Mouse (Mus musculus): ENCODE measurements around the gene Rnpep.

The Rnpep gene

DNA sequence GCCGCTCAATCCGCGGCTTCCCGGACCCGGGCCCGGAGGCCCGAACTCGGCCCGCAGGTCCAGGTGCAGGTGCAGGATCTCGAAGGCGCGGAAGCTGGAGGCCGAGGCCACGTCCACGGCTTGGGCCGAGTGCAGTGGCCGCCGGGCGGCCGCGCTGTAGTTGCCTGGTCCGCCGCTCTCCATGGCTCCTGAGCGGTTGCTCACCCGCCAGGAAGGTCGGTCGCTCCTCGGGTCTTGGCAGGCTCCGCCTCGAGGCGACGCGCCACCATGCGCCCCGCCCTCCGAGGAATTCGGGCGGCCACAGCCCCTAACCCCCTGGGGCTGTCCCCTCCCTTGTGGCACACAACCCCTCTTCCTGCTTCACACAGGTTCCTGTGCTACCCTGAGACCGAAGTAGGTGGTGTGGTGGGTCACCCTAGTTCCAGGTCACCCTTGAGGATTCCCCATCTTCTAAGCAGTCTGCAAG, at the start of gene Rnpep:
Gene Rnpep, minus strand, starts transcription at position 259 of the 466 bp plus-strand sequence.
- DNase-seq (ENCODE audit: low spot score) = peak; percentile 57

DNA sequence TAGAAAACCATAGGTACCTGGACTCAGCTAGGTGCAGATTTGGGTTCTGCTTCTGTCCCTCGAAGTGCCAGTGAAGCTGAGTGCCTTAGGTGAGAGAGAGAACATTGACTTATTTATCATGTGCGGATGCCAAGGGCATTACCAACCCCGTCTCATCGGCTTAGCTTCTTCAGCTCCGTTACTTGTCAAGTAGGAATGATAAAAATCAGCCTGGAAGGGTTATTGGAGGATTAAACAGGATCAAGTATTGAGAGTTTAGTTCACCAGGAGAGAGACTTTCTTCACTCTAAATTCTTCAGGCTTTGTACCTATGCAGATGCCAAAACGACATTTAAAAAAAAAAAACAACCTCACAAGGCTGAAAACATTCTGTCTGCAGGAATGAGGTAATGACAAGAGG, 46.7 kb upstream of the Rnpep start:
- DNase-seq (ENCODE audit: low spot score) = no peak

DNA sequence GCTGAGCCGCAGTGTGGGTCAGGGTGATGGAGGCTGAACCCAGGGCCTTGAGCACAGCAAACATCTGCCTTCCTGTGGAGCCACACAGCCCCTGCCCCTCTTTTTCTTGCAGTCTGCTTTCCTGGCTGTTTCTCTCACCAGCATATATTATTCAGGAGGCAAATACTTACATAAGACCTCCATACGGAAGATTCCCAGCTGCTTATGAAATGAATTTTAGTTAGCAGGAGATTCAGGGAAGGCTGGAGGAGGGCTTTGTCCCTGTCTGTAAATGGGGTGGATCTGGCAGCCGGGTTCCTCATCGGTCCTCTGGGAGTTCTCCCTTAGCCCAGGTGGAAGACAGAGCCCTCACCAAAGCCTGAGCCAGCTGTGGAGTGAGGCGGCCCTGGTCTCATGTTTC, 44.5 kb upstream of the Rnpep start:
- DNase-seq (ENCODE audit: low spot score) = no peak

DNA sequence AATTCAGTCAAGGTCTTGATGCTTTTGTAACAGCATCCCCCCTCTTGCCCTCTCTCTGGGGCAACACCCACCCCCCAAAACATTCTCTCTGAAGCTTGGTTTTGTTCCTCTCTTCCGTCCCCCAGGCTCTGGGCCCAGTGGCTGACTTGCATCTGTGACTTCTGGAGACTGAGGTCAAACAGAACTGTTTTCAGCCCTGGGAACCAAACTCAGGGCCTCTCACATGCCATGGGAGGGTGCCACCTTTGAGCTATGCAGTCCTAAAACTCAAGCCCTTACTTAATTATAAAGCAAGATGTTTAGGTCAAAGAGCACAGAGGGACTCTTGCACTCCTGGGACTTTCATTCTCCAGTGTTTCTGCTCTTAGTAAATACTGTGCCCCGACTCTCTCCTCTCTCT, 42.0 kb upstream of the Rnpep start:
- DNase-seq (ENCODE audit: low spot score) = no peak

DNA sequence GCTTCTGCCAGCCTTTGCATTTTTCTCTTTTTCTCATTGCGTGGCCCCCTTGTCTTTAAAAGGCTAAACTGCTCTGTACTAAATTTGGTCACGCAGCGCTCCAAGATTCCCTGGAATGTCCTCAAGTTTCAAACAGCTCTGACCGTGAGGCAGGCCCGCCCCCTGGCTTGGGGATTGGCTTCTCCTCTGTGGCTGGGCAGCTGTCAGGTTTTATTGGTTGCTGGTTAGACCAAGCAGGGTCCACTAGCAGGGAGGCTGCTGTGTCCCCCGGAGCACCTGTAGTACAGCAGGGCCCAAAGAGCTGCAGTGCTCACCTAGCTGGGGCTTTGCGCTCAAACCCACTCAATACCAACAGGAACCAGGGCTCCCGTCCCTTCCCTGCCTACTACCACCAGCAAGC, 40.7 kb upstream of the Rnpep start, which contains the start of gene Lmod1:
Gene Lmod1, plus strand, starts transcription at position 237 of the 400 bp plus-strand sequence.
- DNase-seq (ENCODE audit: low spot score) = no peak

DNA sequence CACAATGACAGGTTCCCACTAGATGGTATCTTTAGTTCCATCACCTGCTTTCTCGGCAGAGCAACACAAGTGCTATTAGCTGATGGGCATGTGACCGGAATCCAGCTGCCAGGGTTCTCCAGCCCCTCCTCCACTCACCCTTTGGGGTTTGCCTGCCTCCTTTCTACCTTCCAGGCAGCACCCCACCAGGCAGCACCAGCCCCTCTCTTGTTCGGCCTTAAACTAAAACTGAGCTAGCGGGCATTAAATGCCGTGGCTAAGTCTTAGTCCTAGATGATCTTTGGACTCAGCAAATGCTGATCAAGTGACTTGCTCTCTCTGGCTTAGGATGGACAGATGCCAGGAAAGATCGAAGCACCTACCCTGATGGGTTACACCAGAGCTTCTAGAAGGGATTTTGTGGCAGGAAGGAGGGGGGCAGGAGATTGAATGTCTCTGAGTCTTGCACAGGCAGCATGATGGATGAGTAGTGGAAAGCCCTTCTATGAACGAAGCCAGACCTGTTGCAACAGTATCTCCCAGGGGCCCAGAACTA, 39.5 kb upstream of the Rnpep start:
- DNase-seq (ENCODE audit: low spot score) = no peak

DNA sequence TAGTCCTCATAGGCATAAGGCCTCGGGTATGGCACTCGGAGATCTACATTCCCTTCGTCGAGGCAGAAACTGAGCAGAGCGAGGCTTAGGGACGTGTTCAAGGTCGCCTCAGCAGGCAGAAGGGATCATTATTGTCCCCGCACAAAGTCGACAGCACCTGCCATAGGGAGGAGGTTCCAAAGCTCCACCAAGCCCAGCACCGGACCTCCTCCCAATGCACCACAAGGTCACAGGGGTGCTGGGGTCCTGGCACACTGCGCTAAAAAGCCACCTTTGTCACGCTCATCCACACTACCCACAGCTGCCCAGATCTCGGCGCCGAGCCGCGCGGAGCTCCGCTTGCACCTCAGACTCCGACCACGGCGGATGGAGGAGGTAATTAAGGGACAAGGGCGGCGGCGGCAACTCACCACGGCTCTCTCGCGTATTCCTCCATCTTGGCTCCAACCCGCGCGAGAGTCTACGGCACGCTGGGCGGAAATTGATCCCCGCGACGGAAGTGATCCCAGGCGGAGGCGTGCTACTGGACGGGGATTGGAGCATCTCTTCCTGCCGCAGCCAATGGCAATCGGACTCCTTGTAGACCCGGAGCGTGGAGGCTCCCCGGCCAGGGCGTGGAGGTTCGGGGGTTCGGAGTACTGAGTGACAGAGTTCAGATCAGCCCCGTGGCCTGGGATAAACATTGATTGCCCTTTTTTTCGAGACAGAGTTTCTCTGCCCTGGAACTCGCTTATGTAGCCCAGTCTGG, 29.6 kb upstream of the Rnpep start, which contains the start of gene Timm17a:
Gene Timm17a, minus strand, starts transcription at position 495 of the 748 bp plus-strand sequence.
- peak; percentile 89 for DNase-seq (ENCODE audit: low spot score)

DNA sequence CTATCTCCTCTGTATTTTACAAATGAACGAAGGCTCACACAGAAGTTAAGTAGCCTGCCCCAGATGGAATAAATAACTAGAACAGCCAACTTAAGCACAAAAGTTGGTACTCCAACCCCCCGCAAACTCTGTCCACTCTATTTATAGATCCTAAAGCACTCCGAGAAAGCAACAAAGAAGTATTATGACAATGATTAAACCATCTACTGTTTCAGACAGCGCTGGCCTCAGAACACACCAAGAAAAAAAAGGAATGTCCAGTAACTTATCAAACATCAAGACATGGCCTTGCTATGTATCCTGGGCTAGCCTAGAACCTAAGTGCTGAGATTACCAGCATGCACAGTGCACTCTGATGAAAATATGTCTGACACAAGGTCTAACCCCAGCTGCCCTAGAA, 28.3 kb upstream of the Rnpep start:
- no peak for DNase-seq (ENCODE audit: low spot score)

DNA sequence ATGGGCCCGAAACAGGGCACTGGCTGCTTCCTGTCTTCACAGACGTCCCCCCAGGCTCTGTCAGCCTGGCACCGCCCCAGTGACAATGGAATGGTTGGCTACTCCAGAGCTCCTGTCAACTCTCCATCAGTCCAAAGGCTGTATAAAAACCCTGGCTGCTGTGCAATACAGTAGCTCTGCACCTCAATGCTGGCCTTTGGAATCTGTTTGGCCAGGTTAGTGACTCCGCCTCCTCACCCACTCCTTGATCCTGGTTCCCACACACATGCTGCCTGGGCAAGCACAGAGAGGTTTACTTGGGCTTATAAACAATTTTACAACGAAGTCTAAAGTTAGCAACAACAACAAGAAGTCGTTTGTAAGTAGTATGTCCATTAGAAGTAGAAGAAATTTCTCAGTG, 27.5 kb upstream of the Rnpep start:
- no peak for DNase-seq (ENCODE audit: low spot score)

DNA sequence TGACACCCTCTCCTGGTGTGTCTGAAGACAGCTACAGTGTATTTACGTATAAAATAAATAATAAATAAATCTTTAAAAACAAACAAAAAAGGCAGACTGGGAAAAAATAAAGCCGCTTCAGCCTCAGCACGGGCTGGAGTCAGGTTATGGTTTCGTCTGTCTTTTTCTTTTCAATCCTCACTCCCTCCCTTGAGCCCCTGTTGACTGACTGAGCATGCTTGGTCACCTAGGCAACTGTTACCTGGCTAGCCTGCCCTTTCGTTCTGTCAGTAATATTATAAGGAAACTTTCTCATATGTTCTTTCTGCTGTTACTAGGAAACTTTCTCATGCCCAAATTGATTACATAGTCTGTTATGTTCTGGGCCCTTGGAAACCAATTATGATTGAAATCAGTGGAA, 7.0 kb upstream of the Rnpep start:
- no peak for DNase-seq (ENCODE audit: low spot score)

DNA sequence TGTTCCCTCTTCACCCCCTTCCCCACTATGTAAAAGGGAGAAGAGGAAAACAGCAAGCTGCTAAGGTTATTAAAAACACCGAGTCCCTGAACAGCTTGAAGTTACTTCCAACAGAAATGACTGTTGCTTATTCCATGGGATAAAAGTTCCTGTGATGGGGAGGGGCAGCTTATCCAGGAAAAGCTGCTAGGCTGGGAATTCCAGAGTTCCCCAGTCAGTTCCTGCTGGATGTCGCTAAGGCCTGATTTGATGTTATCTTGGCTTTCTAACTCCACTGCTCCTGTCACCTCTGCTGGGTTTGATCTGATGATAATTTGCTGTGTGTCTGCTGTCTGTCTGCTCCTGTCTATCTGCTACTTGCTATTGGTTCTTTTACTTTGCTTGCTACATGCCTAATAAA, 2.4 kb upstream of the Rnpep start:
- no peak for DNase-seq (ENCODE audit: low spot score)

DNA sequence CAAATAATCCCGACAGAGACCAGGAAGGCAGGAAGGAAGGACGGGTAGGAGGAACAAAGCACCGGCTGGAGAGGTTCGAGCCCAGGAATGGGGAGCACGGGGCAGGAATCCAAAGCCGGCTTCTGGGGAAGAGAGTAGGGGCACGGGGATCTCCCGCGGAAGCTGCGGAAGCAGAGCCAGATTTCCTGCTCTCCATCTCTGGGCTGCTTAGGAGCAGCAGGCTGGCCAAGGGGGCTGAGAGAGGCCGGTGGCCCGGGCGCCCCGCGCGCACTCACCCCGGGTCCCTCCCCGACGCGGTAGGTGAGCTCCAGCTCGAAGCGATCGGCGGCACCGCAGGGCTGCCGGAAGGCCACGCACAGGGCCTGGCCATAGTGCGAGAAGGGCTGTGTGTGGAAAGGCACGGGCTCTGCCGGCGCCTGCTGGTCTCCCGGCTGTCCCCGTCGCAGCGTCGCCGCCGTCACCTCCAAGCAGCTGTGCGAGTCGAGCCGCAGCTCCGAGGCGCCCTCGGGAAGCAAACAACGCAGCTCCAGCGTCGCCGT, 528 bp downstream of the Rnpep start:
- DNase-seq (ENCODE audit: low spot score) = peak; percentile 27

DNA sequence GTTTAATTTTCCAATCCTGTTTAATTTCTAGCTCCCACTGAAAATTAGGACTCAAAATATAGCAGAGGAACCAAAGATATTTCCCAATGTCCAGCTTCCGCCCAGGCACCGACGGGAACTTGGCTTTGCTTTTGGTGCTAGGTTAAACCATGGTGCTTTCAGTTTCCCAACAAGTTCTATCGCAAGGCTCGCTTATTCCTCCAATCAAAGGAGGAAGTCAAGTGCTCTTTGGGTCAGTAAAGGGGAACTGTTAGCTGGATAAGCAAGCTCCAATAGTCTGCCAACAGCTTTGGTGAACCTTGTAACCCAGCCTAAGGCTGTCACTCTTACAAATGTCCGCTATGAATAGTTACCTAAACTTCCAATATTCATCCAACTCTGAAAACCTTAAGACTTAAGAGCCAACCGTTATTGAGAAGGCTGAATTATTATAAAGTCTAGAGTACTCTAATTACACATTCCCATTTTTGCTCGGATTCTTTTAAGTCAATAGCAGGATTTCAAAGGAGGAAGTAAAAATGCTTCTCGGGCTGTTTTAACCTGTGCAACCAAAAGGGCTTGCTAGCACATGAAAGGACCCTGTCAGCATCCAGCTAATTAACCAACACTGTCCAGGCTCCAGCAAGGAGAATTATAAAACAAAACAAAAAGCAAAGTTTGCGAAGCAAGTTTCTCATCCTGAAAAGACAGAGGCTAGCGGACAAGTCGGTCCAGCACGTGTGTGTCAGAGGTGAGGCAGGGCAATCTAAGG, 1.2 kb downstream of the Rnpep start:
- DNase-seq (ENCODE audit: low spot score) = no peak

DNA sequence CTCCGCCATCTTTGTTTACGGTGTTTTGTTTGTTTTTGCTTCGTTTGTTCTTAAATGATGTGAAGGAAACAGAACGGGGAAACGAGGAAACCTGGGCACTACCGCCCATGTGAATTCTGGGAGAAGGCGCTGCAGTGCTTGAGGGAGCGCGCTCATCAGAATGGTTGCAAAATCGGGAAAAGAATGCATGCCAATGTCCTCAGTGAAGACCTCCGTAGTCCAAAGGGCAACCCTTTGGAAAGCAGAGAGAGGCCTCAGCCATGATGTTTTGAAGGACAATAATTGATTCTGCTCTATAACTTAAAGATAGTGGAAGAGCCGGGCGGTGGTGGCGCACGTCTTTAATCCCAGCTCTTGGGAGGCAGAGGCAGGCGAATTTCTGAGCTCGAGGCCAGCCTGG, 2.0 kb downstream of the Rnpep start:
- no peak for DNase-seq (ENCODE audit: low spot score)

DNA sequence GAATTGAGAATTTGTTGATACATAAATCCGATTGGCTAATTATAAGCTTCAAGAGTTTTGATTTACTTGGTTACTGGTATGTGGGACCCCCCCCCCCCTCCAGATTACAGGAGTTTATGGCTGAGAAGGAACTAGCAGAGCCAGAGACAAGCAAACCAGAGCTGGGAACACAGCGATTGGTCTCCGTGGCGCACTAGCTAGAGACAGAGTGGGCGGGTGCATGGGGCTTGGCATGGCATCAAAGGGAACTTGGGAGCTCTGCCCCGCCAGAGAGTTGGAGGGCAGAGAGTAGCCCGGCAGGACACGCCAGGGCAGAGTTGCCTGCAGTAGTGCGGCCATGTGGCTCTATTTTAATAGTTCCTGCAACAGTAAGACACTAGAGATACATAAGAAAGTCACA, 3.2 kb downstream of the Rnpep start:
- DNase-seq (ENCODE audit: low spot score) = peak; percentile 26

DNA sequence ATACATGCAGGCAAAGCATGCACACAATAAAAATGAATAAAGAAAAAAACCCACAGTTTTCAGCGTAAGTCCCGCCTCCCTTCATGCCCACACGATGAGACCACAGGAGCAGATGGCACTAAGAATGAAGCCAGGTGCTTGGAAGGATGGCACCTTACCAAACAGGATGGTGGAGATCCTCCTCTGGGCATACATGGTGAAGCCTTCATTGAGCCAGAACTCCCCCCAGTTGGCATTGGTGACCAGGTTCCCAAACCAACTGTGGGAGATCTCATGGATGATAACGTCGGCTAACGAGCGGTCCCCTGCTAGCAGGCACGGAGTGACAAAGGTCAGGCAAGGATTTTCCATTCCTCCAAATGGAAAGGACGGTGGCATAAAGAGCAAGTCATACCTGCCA, 12.5 kb downstream of the Rnpep start:
- no peak for DNase-seq (ENCODE audit: low spot score)

DNA sequence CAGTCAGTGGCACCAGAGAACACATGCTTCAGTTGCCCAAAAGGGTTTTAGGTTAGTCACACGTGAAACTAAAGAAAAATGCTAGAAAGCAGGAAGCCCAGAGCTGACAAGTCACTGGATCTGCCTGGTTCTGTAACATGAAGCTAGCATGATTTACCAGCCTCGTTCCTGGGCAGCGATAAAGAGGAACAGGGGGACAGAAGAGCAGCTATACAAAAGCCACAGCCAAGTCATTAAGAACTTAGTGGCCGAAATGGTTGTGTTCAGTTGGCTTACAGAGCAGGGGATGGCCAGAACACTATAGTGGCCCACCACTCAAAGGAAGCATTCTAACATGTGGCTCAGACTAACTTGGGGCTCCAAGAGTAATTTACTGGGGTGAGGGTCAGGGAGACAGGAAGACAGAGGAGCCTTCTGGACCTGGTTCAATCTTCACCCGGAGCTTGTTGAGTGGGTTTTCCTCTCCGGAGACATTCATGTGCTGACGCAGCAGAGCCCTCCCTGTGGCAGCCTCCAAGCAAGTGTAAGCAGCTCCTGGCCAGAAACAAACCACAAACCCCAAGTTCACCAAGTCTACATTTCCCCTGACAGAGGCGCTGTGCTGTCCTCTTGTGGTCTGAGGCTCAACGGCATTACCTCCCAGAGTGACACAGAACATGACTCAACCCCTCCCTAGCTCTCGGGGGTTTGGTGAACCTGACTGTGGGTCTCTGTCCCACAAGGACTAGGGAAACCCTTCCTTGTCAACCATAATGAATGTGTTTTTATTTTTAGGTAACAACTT, 16.0 kb downstream of the Rnpep start:
- no peak for DNase-seq (ENCODE audit: low spot score)

DNA sequence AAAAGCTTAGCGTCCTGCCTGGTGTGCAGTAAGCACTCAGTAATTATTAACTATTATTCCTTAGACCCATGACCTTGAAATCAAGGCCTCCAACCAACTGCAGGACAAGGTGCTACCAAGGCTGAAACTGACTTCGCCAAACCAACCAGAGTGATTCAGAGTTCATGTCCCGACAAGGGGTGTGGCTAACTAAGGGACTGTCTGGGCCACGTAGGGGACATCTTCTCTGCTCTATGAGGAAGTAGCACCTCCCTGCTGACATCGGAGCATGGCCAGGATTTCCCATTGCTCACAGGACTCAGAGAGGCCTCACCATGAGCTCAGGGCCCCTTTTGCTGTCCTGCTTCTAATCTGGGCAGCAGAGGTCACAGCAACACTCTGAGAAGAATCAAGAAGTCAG, 18.1 kb downstream of the Rnpep start:
- no peak for DNase-seq (ENCODE audit: low spot score)

DNA sequence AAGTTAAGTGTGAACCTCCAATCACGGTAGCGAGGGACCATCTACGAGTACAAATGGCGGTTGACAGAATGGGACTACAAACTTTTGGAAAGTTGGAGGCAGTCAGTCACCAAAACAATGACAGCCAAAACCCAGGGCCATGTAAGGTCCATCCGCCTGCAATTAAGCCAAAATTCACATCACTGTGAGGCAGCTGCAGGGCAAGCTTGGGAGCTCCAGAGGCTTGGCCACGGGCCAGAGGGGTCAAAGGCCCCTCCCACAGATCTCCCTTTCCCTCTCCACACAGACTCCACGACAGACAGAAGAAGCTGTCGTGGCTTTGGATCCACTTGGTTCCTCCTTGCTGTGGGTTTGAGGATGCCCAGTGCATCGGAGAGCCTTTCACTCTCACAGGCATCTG, 20.6 kb downstream of the Rnpep start:
- no peak for DNase-seq (ENCODE audit: low spot score)

DNA sequence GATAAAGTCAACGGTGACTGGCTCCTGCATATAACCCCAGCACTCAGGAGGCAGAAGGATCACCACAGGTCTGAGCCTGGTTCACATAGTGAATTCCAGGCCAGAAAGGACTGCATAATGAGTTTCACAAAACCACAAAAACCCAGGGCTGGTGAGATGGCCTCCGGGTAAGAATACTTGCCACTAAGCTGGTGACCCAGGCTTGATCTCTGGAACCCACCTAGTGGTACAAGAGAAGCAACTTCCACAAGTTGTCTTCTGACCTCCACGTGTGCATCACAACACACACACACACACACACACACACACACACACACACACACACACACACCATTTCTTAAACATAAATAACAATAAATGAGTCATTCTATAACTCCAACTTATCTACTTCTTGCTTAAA, 21.6 kb downstream of the Rnpep start:
- DNase-seq (ENCODE audit: low spot score) = no peak

DNA sequence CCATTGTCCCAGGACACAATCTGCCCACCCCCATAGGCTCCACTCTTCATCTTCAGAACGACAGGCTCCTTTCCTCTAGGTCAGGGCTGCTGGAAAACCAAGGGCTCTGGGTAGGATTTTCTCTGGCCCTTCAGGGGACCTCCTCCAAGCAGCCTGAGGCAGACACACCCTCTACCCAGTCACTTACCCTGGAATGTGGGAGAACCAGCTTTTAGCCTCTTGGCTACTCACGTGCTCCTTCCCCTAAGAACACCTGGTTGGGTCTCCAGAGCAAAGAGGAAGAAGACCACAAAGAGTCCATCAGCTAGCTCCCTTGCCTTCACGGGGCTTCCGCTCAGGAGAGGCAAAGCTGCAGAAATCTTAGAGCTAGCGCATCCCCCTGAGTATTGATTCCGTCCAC, 23.0 kb downstream of the Rnpep start:
- DNase-seq (ENCODE audit: low spot score) = no peak

DNA sequence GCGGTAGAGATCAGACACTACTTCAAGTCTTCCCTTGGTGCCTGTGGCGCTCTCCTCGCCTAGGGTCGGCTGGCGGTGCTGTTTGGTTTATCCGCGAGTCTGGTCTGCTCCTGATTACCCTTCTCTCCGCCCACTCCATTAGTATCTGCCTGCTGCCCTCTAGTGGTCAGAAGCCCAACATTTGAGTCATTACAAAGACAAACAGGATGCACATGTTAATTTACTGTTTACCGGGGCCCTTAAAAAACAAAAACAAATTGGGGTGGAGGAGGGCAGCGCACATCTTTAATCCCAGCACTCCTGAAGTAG, 24.8 kb downstream of the Rnpep start:
- DNase-seq (ENCODE audit: low spot score) = peak; percentile 47

Measured in left cerebral cortex, adult 11 months (tissue).